Mouse (Mus musculus): Measurements from ENCODE around the gene Slc25a27. TPM values are rescaled to one million over a fixed set of nuclear protein-coding genes. Genes with fewer than 3 reads are reported as not detected.

Gene Slc25a27
- total RNA-seq (2023): 10 to 100 TPM; 14.5 to 18.2 TPM

DNA sequence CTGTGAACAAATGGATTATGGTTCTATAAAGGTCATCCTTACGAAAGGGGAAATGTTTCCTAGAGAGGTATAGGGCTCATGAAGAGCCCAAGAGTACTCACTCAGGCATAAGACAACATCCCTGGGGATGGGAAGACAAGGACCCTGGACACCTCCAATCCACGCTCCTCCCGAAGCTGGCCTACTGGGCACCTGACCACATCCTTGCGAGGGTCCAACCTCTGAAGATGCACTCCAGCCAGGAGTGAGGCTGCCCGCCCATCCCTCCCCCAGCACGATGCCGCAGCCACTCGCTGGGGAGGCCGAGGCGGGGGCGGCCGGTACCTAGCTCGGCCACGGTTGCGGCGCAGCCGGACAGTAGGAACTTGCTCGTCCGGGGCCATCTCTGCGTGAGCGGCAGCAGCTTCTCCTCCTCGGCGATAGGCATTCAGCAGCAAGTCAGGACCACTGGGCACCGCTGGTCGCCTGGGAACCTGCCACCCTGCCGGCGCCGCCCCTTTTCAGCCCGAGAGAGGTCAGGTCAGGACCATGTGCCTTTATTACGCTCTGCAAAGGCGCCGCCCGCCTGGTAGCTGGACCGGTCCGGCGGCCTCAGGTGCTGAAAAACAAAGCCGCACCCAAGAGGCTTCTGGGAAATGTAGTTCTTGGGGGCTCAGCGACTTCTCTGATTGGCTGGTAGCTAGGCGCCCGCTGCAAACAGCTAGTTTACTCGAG is at the start of gene Slc25a27:
Gene Slc25a27 (minus strand): TSS at position 639 of the 714 bp plus-strand sequence.

DNA sequence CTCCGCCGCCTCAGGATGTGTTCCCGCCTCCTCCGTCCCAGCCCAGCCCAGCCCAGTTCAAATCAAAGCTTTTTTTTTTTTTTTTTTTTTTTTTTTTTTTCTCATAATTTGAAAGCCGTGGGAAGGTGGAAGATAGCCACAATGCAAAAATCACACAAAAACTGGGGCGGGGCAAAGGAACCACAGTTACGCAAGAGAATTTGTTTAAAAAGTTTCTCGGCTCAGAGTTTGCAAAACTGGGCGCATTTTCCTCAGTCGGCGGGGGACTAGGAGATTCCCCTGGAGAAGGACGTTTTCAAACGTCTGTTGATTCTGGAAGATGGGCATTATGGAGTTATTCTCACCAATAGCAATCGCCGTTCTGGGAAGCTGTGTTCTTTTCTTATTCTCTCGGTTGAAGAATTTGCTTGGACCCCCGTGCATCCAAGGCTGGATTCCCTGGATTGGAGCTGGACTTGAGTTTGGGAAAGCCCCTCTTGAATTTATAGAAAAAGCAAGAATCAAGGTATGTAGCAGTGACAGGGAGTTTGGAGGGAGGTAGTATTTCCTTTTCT is 353 bp upstream of the Slc25a27 start, which contains the start of gene Cyp39a1:
Gene Cyp39a1 (plus strand): TSS at position 136 of the 554 bp plus-strand sequence.

GRCm38 (mm10) chr17:43629496-43630426 is 37.3 kb downstream of the Slc25a27 start, which contains the start of gene Tdrd6:
Gene Tdrd6, minus strand, starts transcription at chr17:43630299.

Other genes starting within 250 kb of the Slc25a27 start
- not detected for gene Mep1a, start 164.4 kb downstream of the Slc25a27 start, total RNA-seq (2023)
- gene Ankrd66, start 123.6 kb downstream of the Slc25a27 start, total RNA-seq (2023): not detected
- gene Pla2g7, start 99.1 kb downstream of the Slc25a27 start, total RNA-seq (2023): 1 to 10 TPM; 1.1 to 1.2 TPM
- under 1 TPM; 0.09 to 0.12 TPM for gene Tdrd6, start 36.9 kb downstream of the Slc25a27 start, total RNA-seq (2023)
- gene Cyp39a1, start 211 bp upstream of the Slc25a27 start, total RNA-seq (2023): 1 to 10 TPM; 2.1 to 2.8 TPM
- gene Rcan2, start 134.1 kb upstream of the Slc25a27 start, total RNA-seq (2023): not detected

Measured in T-cell, adult 66 days (primary cell).